Mouse (Mus musculus): ENCODE results near the gene Tanc2. TPM values are rescaled to one million over a fixed set of nuclear protein-coding genes. Genes with fewer than 3 reads are reported as not detected.

The Tanc2 gene
- polyA plus RNA-seq, 1 experiment from 2014 or later: 5.6 TPM

DNA sequence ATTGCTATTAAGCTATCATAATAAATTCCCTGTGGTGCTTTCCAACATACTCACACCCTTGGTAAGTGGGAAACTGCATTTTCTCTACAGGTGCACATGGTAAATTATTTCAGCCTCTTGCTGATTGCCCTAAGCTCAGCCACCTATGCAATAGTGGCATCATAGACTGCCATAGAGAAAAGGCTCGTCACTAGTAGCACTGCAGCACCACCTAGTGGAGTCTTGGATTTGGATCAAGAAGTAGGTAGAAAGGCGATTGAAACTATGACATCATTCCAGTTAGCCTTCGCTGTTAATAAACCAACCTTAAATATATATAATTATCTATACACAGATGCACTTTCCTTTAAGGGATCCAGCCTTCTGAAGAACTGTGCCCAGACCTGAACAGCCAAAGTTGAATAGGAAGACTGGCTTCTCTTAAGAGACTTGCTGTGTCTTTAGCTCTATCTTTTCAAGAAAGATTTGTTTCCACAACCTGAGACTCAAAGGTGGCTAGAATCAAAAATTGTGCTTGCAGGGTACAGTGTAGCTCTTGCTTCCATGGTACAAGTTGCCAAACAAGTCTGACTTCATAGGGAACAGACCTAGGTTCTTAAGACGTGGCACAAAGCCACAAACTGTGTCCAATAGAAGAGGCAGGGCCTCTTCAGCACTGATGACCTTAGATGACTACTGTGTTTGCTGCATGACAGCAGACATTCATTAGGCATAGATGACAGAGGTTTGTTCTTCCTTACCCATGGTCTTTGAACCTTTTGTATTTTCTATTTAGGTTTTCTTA lies 322.0 kb downstream of the Tanc2 start:
- Histone ChIP-seq H3K36me3 (ENCODE audit: control insufficient read depth, insufficient read depth, low read length) (no peaks in the 10 kb centered on the region), H3K4me3 (ENCODE audit: low read depth, low read length) (no peak overlapping the region), H3K27me3 (ENCODE audit: control insufficient read depth, insufficient read depth, low read length) (no peaks in the 10 kb centered on the region), H3K4me1 (ENCODE audit: control insufficient read depth, insufficient read depth, low read length) (no peaks in the 10 kb centered on the region), H3K27ac (replicated peaks; ENCODE audit: low read depth, low read length) (no peak overlapping the region), H3K9ac (ENCODE audit: low read length) (no peak overlapping the region), H3K9me3 (ENCODE audit: control insufficient read depth, low read length) (no peaks in the 10 kb centered on the region), H3K4me2 (ENCODE audit: low read depth, severe bottlenecking) (no peak overlapping the region)
- ATAC-seq (ENCODE audit: insufficient number of reproducible peaks, low FRiP score, low TSS enrichment, low read depth) (no peak), DNase-seq (ENCODE audit: low spot score) (peak; percentile 83)
- WGBS: 41% methylated on average over 4 of the region's 4 CpGs

DNA sequence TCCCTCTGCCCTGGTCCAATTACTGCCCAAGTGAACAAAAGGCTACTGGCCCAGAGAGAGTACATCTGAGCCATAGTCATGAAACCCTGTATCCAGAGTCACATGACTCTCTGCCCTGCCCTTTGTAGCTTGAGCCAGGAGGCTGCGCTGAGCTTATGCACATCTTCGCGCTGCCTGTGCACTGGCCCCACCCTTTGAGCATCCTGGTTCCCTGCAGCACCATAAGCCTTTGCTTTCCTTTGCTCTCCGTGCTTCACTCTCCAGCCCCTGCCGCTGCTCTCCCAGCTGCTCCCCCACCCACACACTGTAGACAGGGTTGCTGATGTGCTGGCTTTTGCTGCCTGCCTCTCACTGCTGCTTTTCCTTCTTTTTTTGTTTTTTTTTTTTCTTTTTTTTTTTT lies 323.8 kb downstream of the Tanc2 start:
- H3K9ac ChIP-seq (ENCODE audit: low read length): no peak overlapping the region
- no peak for DNase-seq (ENCODE audit: low spot score)
- ATAC-seq (ENCODE audit: insufficient number of reproducible peaks, low FRiP score, low TSS enrichment, low read depth): no peak
- 73% methylated on average over 5 of the region's 5 CpGs for WGBS
- H3K4me2 ChIP-seq (ENCODE audit: low read depth, severe bottlenecking): no peak overlapping the region
- H3K27ac ChIP-seq (replicated peaks; ENCODE audit: low read depth, low read length): no peak overlapping the region
- no peaks in the 10 kb centered on the region for H3K9me3 ChIP-seq (ENCODE audit: control insufficient read depth, low read length)
- H3K4me1 ChIP-seq (ENCODE audit: control insufficient read depth, insufficient read depth, low read length): no peaks in the 10 kb centered on the region
- H3K27me3 ChIP-seq (ENCODE audit: control insufficient read depth, insufficient read depth, low read length): no peaks in the 10 kb centered on the region
- no peaks in the 10 kb centered on the region for H3K36me3 ChIP-seq (ENCODE audit: control insufficient read depth, insufficient read depth, low read length)
- no peak overlapping the region for H3K4me3 ChIP-seq (ENCODE audit: low read depth, low read length)

DNA sequence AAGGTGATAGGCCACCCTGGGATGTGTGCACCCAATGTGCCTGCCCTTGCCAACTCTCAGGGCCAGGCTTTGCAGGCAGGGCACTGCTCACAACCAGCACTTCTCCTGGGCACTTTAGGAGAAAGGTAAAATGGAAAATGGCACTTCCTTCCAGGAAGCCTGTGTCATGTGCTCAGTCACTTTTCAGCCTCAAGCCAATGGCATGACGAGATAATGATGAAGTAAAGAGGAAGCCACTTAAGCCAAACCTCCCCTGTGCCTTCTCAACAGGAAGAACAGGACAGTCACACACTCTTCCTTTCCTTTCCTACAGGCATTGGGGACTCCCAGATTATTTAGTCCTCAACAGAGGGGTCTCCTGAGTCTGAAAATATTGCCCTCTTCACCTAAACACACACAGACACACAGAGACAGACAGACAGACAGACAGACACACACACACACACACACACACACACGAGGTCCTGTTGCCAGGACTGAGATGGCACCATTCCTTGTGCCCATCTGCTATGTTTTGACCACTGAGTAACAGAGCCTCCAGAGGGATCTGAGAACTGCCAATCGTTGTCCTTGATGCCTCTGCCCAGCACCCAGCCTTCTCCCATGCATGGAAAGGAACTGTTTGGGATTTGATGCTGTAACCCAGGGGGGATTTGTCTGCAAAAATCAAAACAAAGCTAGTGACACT lies 330.5 kb downstream of the Tanc2 start:
- Histone ChIP-seq H3K9me3 (ENCODE audit: control insufficient read depth, low read length) (no peaks in the 10 kb centered on the region), H3K4me2 (ENCODE audit: low read depth, severe bottlenecking) (no peak overlapping the region), H3K4me3 (ENCODE audit: low read depth, low read length) (no peak overlapping the region), H3K4me1 (ENCODE audit: control insufficient read depth, insufficient read depth, low read length) (no peaks in the 10 kb centered on the region), H3K36me3 (ENCODE audit: control insufficient read depth, insufficient read depth, low read length) (no peaks in the 10 kb centered on the region; the same call in 1 of the 2 replicates), H3K9ac (ENCODE audit: low read length) (no peak overlapping the region), H3K27me3 (ENCODE audit: control insufficient read depth, insufficient read depth, low read length) (no peaks in the 10 kb centered on the region), H3K27ac (replicated peaks; ENCODE audit: low read depth, low read length) (no peak overlapping the region)
- 81% methylated on average over 3 of the region's 3 CpGs for WGBS
- DNase-seq (ENCODE audit: low spot score): no peak
- no peak for ATAC-seq (ENCODE audit: insufficient number of reproducible peaks, low FRiP score, low TSS enrichment, low read depth)

DNA sequence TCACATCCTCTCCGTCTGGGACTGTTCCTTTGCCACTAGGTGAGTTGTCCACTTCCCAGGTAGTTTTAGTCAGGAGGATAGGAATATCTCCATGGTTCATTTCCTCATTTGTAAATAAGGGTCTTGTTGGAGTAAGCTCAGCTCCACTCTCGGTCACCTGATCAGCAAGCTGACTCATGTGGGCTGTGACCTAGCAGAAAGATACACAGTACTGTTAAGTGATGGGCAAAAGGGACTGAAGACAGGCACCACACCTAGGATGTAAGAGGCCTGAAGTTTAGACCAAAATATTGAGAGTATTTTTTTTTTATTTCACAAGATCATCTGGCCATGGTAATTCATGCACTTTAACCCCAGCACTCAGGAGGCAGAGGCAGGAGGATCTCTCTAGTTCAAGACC lies 331.1 kb downstream of the Tanc2 start:
- 88% methylated on average over 2 of the region's 2 CpGs for WGBS
- Histone ChIP-seq H3K4me3 (ENCODE audit: low read depth, low read length) (no peak overlapping the region), H3K9ac (ENCODE audit: low read length) (no peak overlapping the region), H3K9me3 (ENCODE audit: control insufficient read depth, low read length) (no peaks in the 10 kb centered on the region), H3K4me1 (ENCODE audit: control insufficient read depth, insufficient read depth, low read length) (no peaks in the 10 kb centered on the region), H3K4me2 (ENCODE audit: low read depth, severe bottlenecking) (no peak overlapping the region), H3K36me3 (ENCODE audit: control insufficient read depth, insufficient read depth, low read length) (no peaks in the 10 kb centered on the region; the same call in 1 of the 2 replicates), H3K27me3 (ENCODE audit: control insufficient read depth, insufficient read depth, low read length) (no peaks in the 10 kb centered on the region), H3K27ac (replicated peaks; ENCODE audit: low read depth, low read length) (no peak overlapping the region)
- DNase-seq (ENCODE audit: low spot score): no peak
- ATAC-seq (ENCODE audit: insufficient number of reproducible peaks, low FRiP score, low TSS enrichment, low read depth): no peak

GRCm38 (mm10) chr11:105921275-105921674 lies 331.5 kb downstream of the Tanc2 start:
- Histone ChIP-seq H3K27ac (replicated peaks; ENCODE audit: low read depth, low read length) (no peak overlapping the region), H3K9ac (ENCODE audit: low read length) (no peak overlapping the region), H3K4me3 (ENCODE audit: low read depth, low read length) (no peak overlapping the region), H3K36me3 (ENCODE audit: control insufficient read depth, insufficient read depth, low read length) (no peaks in the 10 kb centered on the region; the same call in 1 of the 2 replicates), H3K4me1 (ENCODE audit: control insufficient read depth, insufficient read depth, low read length) (no peaks in the 10 kb centered on the region), H3K27me3 (ENCODE audit: control insufficient read depth, insufficient read depth, low read length) (no peaks in the 10 kb centered on the region), H3K4me2 (ENCODE audit: low read depth, severe bottlenecking) (no peak overlapping the region), H3K9me3 (ENCODE audit: control insufficient read depth, low read length) (no peaks in the 10 kb centered on the region)
- ATAC-seq (ENCODE audit: insufficient number of reproducible peaks, low FRiP score, low TSS enrichment, low read depth): no peak
- DNase-seq (ENCODE audit: low spot score): no peak
- 94% methylated on average over 5 of the region's 5 CpGs for WGBS

- DNase-seq (ENCODE audit: low spot score): no peak
- no peak overlapping the region for H3K4me2 ChIP-seq (ENCODE audit: low read depth, severe bottlenecking)
- 89% methylated on average over 20 of the region's 20 CpGs for WGBS
These were observed 333.2 kb downstream of the Tanc2 start for GRCm38 (mm10) chr11:105922769-105923663.

DNA sequence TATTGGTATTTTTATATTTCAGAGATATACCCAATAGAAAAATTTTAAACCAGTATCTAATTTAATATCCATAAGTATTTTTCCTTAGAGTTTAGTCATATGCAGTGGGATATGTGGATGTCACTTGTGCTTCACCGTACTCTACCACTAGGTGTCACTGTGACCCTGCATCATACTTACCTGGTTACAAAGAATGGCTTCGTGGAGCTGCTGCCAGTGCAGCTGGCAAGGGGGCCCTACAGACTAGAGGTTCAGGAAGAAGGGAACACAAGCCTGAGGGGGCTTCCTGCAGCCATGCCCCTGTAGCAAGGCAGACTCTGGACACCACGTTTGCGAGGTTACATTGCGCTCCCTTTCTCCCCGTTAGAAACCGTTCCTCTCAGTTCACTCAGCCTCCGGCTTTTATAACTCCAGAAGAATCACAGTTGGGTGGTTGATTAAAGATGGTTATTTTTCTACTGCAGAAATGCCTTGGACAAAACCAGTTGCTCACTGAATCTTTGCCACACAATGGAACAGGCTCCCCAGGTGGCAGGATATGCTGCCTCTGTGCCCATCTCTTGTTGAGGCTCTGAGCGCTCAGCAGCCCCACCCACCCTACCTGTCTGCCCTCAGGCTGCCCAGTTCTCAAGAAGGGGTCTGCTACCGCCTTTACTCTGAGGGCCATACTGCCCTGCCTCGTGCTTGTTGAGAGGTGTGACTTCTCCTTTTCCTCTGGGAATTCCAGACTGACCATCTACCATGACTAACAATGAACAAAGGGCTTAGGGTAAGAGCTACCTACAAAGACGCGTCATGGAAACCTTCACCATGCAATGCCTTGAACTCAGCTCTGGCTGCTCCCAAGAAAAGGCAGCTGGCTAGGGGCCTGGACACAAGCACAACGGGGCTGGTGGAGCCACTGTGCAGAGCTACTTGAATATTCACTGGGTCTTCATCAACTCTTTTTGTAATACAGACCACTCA lies 337.6 kb downstream of the Tanc2 start:
- Histone ChIP-seq H3K4me3 (ENCODE audit: low read depth, low read length) (no peak overlapping the region), H3K36me3 (ENCODE audit: control insufficient read depth, insufficient read depth, low read length) (no peaks in the 10 kb centered on the region), H3K4me1 (ENCODE audit: control insufficient read depth, insufficient read depth, low read length) (no peaks in the 10 kb centered on the region), H3K27ac (replicated peaks; ENCODE audit: low read depth, low read length) (no peak overlapping the region), H3K4me2 (ENCODE audit: low read depth, severe bottlenecking) (no peak overlapping the region), H3K9ac (ENCODE audit: low read length) (no peak overlapping the region), H3K27me3 (ENCODE audit: control insufficient read depth, insufficient read depth, low read length) (no peaks in the 10 kb centered on the region), H3K9me3 (ENCODE audit: control insufficient read depth, low read length) (no peaks in the 10 kb centered on the region)
- DNase-seq (ENCODE audit: low spot score): peak; percentile 87
- WGBS: 60% methylated on average over 14 of the region's 14 CpGs
- no peak for ATAC-seq (ENCODE audit: insufficient number of reproducible peaks, low FRiP score, low TSS enrichment, low read depth)

More at GRCm38 (mm10) chr11:105922769-105923663, 333.2 kb downstream of the Tanc2 start:
- no peak; the same call in 1 of the 2 replicates for ATAC-seq (ENCODE audit: insufficient number of reproducible peaks, low FRiP score, low TSS enrichment, low read depth)
- no peak overlapping the region for H3K9ac ChIP-seq (ENCODE audit: low read length)
- H3K4me1 ChIP-seq (ENCODE audit: control insufficient read depth, insufficient read depth, low read length): no peaks in the 10 kb centered on the region
- no peaks in the 10 kb centered on the region for H3K9me3 ChIP-seq (ENCODE audit: control insufficient read depth, low read length)
- no peak overlapping the region for H3K27ac ChIP-seq (replicated peaks; ENCODE audit: low read depth, low read length)
- H3K27me3 ChIP-seq (ENCODE audit: control insufficient read depth, insufficient read depth, low read length): no peaks in the 10 kb centered on the region
- no peaks in the 10 kb centered on the region; the same call in 1 of the 2 replicates for H3K36me3 ChIP-seq (ENCODE audit: control insufficient read depth, insufficient read depth, low read length)
- no peak overlapping the region for H3K4me3 ChIP-seq (ENCODE audit: low read depth, low read length)

All from limb, embryonic 11.5 days (tissue).